12 mouse cellular contexts compared by ENCODE assay signal in genomic region chr10:23839368-23839767, GRCm38 (mm10). TPM values are rescaled to one million over a fixed set of nuclear protein-coding genes. Genes with fewer than 3 reads are reported as not detected.
DNase-seq lines count a peak whose midpoint lies in the region; ATAC-seq and TF ChIP-seq lines count a peak whose summit lies in the region.
"Had no signal": no experiment of that assay in that cellular context is flagged by ENCODE, and none has a peak within 500 bp of the region (broad histone marks: within the 10 kb centered on the region; RNA-seq: fewer than 3 reads in every experiment).

No protein-coding gene starts in this region.

- no peaks in the 10 kb centered on the region for H3K4me1 ChIP-seq in lung, adult 2 months (ENCODE audit: control insufficient read depth, insufficient read depth, low read length)
- no peaks in the 10 kb centered on the region; the same call in 1 of the 2 replicates for H3K4me1 ChIP-seq in liver, postnatal 0 days (ENCODE audit: insufficient read depth)
- H3K4me1 ChIP-seq: forebrain, embryonic 13.5 days; hindbrain, embryonic 10.5 days had no signal

- no peak overlapping the region for H3K4me2 ChIP-seq in liver, postnatal 0 days (ENCODE audit: low read depth, low read length)
- H3K4me2 ChIP-seq: forebrain, embryonic 13.5 days had no signal

- TF ChIP-seq CTCF in lung, adult 2 months (IDR thresholded peaks at IDR 0.05; ENCODE audit: insufficient read depth, low read length), result no peak
- TF ChIP-seq CTCF in liver, postnatal 0 days (IDR thresholded peaks at IDR 0.05; ENCODE audit: low read depth), result peak; percentile 46

- no peaks in the 10 kb centered on the region for H3K27me3 ChIP-seq in liver, postnatal 0 days (ENCODE audit: insufficient read depth, low read length)
- H3K27me3 ChIP-seq: forebrain, embryonic 13.5 days had no signal

- no peaks in the 10 kb centered on the region for H3K9me3 ChIP-seq in liver, postnatal 0 days (ENCODE audit: low read length)
- H3K9me3 ChIP-seq: forebrain, embryonic 13.5 days; hindbrain, embryonic 10.5 days had no signal

- no peak overlapping the region for H3K9ac ChIP-seq in liver, postnatal 0 days (replicated peaks)
- H3K9ac ChIP-seq: forebrain, embryonic 13.5 days had no signal

- no peaks in the 10 kb centered on the region for H3K36me3 ChIP-seq in liver, postnatal 0 days (replicated peaks; ENCODE audit: insufficient read depth, low read length)
- H3K36me3 ChIP-seq: hindbrain, embryonic 10.5 days had no signal

- TF ChIP-seq POLR2A in lung, adult 2 months (IDR thresholded peaks at IDR 0.05; ENCODE audit: borderline replicate concordance, extremely low read depth, low read depth, low read length), result no peak

- peak; percentile 74 for ATAC-seq in liver, postnatal 0 days
- ATAC-seq: forebrain, embryonic 13.5 days had no signal

- peak; percentile 67 to 73 for DNase-seq in lung, adult 18-20 months
- no peak for DNase-seq in lung, adult 2 months
- peak; percentile 24 for DNase-seq in embryo, embryonic 11 days
- DNase-seq in liver, postnatal 0 days, result peak; percentile 22
- DNase-seq in spleen, postnatal 4 days (ENCODE audit: low spot score in 2 of 2), result no peak
- no peak for DNase-seq in adrenal gland, adult 2 months
- DNase-seq in thymus, adult 18-20 months, result no peak
- DNase-seq: right cerebral cortex, postnatal 4 days had no signal

- WGBS in lung, adult 2 months, result 47% methylated on average over 9 of the region's 9 CpGs
- WGBS in liver, postnatal 0 days (ENCODE audit: insufficient replicate concordance), result 49% methylated on average over 9 of the region's 9 CpGs

- H3K27ac ChIP-seq in liver, postnatal 0 days (ENCODE audit: low read depth), result 0 out of 2 replicates have a peak overlapping the region, but pooled peaks have one; percentile 16
- H3K27ac ChIP-seq: forebrain, embryonic 13.5 days; hindbrain, embryonic 10.5 days had no signal

- H3K4me3 ChIP-seq in lung, adult 2 months (replicated peaks; ENCODE audit: extremely low read depth, low read depth, low read length), result no peak overlapping the region
- H3K4me3 ChIP-seq in liver, postnatal 0 days (ENCODE audit: low read depth, low read length), result no peak overlapping the region
- H3K4me3 ChIP-seq: forebrain, embryonic 13.5 days; hindbrain, embryonic 10.5 days had no signal

- no peak for TF ChIP-seq EP300 in liver, postnatal 0 days (IDR thresholded peaks at IDR 0.05; ENCODE audit: low read depth)

RNA-seq across cellular contexts. Expression of gene Vnn3, which starts 11.9 kb away (rescaled TPM):
- 4.3 and 4.8 TPM in 2 replicates for polyA plus RNA-seq in lung, adult 2 months (2012; rRNA removed)
- 129 and 137 TPM in 2 replicates for polyA plus RNA-seq in liver, postnatal 0 days (2015; fragmentation: Nextera tagmentation; extraction: Ambion mirVana)
- 10 to 100 TPM in 1 of 2 experiments, 1 to 10 TPM in 1; 6.1 to 57.5 TPM for total RNA-seq in adrenal gland, adult 2 months (2021)
- polyA plus RNA-seq in adrenal gland, adult 2 months (2012; rRNA removed), result 20.1 and 46.8 TPM in 2 replicates
- total RNA-seq: ES-E14 had no signal
- polyA plus RNA-seq: forebrain, embryonic 13.5 days; hindbrain, embryonic 10.5 days had no signal

RNA-seq across cellular contexts. Expression of gene Slc18b1, which starts 42.6 kb away (rescaled TPM):
- polyA plus RNA-seq in lung, adult 2 months (2012; rRNA removed), result 8.1 and 10.3 TPM in 2 replicates
- polyA plus RNA-seq in liver, postnatal 0 days (2015; fragmentation: Nextera tagmentation; extraction: Ambion mirVana), result 1.2 and 1.5 TPM in 2 replicates
- total RNA-seq in adrenal gland, adult 2 months (2021), result 10 to 100 TPM; 24.6 to 37.9 TPM
- 16.4 and 17.1 TPM in 2 replicates for polyA plus RNA-seq in adrenal gland, adult 2 months (2012; rRNA removed)
- total RNA-seq: neutrophil, adult 5-6 weeks had no signal

RNA-seq across cellular contexts. Expression of gene Rps12, which starts 52.3 kb away (rescaled TPM):
- 907 and 1,065 TPM in 2 replicates for polyA plus RNA-seq in lung, adult 2 months (2012; rRNA removed)
- polyA plus RNA-seq in liver, postnatal 0 days (2015; fragmentation: Nextera tagmentation; extraction: Ambion mirVana), result 145 and 149 TPM in 2 replicates
- 100 to 1,000 TPM; 531 to 586 TPM for total RNA-seq in adrenal gland, adult 2 months (2021)
- polyA plus RNA-seq in adrenal gland, adult 2 months (2012; rRNA removed), result 612 and 712 TPM in 2 replicates

RNA-seq across cellular contexts. Expression of gene Vnn1, which starts 55.1 kb away (rescaled TPM):
- 12.0 and 18.9 TPM in 2 replicates for polyA plus RNA-seq in lung, adult 2 months (2012; rRNA removed)
- 13.9 and 20.5 TPM in 2 replicates for polyA plus RNA-seq in liver, postnatal 0 days (2015; fragmentation: Nextera tagmentation; extraction: Ambion mirVana)
- total RNA-seq in adrenal gland, adult 2 months (2021), result 10 to 100 TPM; 22.7 to 49.8 TPM
- polyA plus RNA-seq in adrenal gland, adult 2 months (2012; rRNA removed), result 13.8 and 19.2 TPM in 2 replicates
- total RNA-seq: neutrophil, adult 5-6 weeks had no signal
- polyA plus RNA-seq: forebrain, embryonic 13.5 days had no signal

Comparison
In these comparisons a context has a peak if more than half of its experiments do, and no peak if none do; other contexts are left out.
1. DNase-seq: peak in lung, adult 18-20 months (2 of 2), embryo, embryonic 11 days (single experiment) and liver, postnatal 0 days (single experiment); none in lung, adult 2 months (single experiment), spleen, postnatal 4 days (0 of 2), adrenal gland, adult 2 months (single experiment) and thymus, adult 18-20 months (0 of 2).